Mouse (Mus musculus) ovary, adult 10 weeks (tissue): ENCODE data around the gene Ufsp1. TPM values are rescaled to one million over a fixed set of nuclear protein-coding genes. Genes with fewer than 3 reads are reported as not detected.

Experiments used
- polyA plus RNA-seq: library from polyadenylated mRNA; stranded (reverse); fragments of 350-450 nt; fragmentation: Illumina TruSeq; extraction: RNeasy Lipid Tissue Mini Kit (QIAGEN cat#74804); gene quantifications from one replicate; pipeline ENCODE4 v1.2.3, GENCODE M21; 2014

Ufsp1 gene
- 2.2 TPM for polyA plus RNA-seq

GRCm38 (mm10) chr5:137293839-137294743 lies at the start of gene Ufsp1:
Ufsp1 (plus strand) TSS chr5:137294629.

GRCm38 (mm10) chr5:137287032-137287952 lies 7.1 kb upstream of the Ufsp1 start, which contains the start of gene Ache:
Ache (plus strand) TSS chr5:137287519.

GRCm38 (mm10) chr5:137307071-137307912 lies 12.9 kb downstream of the Ufsp1 start, which contains the start of gene Srrt:
Srrt (minus strand) TSS chr5:137307674.

GRCm38 (mm10) chr5:137314193-137315083 lies 20.0 kb downstream of the Ufsp1 start, which contains the start of gene Trip6:
Trip6 (minus strand) TSS chr5:137314404.

GRCm38 (mm10) chr5:137333512-137334174 lies 39.2 kb downstream of the Ufsp1 start, which contains the start of gene Slc12a9:
Slc12a9 (minus strand) TSS chr5:137333597.

Other genes with a start within 250 kb of the Ufsp1 start
- gene Ap1s1, start 248.5 kb upstream of the Ufsp1 start, polyA plus RNA-seq = 10.1 TPM
- 1.1 TPM for gene Serpine1, start 222.4 kb upstream of the Ufsp1 start, polyA plus RNA-seq
- gene Trim56, start 178.4 kb upstream of the Ufsp1 start, polyA plus RNA-seq = 33.9 TPM
- 0.34 TPM for gene Muc3, start 145.3 kb upstream of the Ufsp1 start, polyA plus RNA-seq
- gene Muc3a, start 82.2 kb upstream of the Ufsp1 start, polyA plus RNA-seq = not detected
- not detected for gene Ache, start 7.1 kb upstream of the Ufsp1 start, polyA plus RNA-seq
- 26.4 TPM for gene Srrt, start 13.0 kb downstream of the Ufsp1 start, polyA plus RNA-seq
- 0.20 TPM for gene Trip6, start 19.8 kb downstream of the Ufsp1 start, polyA plus RNA-seq
- not detected for gene Slc12a9, start 39.0 kb downstream of the Ufsp1 start, polyA plus RNA-seq
- 9.1 TPM for gene Ephb4, start 55.5 kb downstream of the Ufsp1 start, polyA plus RNA-seq
- not detected for gene Zan, start 182.4 kb downstream of the Ufsp1 start, polyA plus RNA-seq
- not detected for gene Pop7, start 207.9 kb downstream of the Ufsp1 start, polyA plus RNA-seq
- 2.0 TPM for gene Gigyf1, start 223.9 kb downstream of the Ufsp1 start, polyA plus RNA-seq
- gene Epo, start 238.6 kb downstream of the Ufsp1 start, polyA plus RNA-seq = not detected
- gene Gnb2, start 238.9 kb downstream of the Ufsp1 start, polyA plus RNA-seq = 0.46 TPM